Mouse (Mus musculus) spleen, adult 18-20 months (tissue): ENCODE measurements at regions not wholly inside any gene's neighbourhood (a gene's known extent, or its start where the extent isn't known, plus 50 kb on each side); places are given as distances from the start of the nearest gene placed in this dataset.
A peak's percentile ranks its signal among the peaks of the same experiment; 100 is the strongest.

ENCODE experiments used
- DNase-seq, 2 experiments: peaks; one replicate each; pipeline ENCODE4 v3.0.0; 2022; ENCODE audit warnings: mixed read lengths in 2 of 2

DNA sequence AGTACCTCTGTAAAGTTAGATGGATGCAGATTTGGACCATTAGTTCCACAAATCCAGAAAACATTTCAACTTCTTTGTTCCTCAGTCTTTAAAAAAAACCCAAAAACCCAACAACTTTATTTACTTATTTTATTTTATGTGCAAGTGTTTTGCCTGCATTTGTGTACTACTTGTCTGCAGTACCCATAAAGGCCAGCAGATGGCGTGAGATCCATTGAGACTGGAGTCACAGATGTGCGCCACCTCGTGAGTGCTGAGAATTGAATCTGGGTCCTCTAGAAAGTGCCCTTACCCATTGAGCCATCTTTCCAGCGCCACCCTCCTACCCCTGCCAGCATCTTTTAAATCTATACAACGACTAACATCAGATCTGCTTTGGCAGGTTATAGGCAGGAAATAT lies 53.0 kb downstream of the Gm12689 start:
- peak in 1 of 2 experiments; percentile 6 for DNase-seq

DNA sequence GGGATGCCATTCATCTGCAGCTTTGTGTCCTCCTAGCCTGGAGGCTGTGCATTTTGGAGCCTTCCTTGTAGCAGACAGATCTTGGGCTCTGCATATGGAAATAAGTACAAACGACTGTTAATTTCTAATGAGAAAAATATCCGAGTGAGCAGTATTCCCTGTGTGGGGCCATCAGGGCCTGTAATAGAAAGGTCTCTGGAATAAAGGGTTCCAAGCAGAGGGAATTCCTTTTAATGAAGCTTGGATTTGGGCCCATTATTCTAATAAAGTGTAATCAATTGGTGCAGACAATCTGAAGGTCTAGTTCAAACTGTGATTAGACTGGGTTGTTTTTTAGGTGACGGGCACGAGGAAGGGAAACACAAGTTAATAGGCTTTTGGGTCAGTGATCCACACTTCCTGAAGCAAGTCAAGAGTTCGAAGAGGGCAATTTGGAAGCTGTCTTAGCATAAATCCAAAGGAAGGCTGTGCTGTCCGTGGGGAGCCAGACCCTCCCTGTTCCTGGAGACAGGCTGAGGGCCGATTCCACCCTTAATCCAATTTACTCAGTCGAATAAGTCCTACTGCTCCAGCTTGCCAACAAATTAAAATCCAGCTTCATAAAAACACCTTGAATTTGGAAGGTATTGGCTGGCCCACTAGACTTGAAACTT lies 57.5 kb downstream of the Gm12689 start:
- no peak for DNase-seq

GRCm38 (mm10) chr4:99354241-99354640 lies 58.5 kb downstream of the Gm12689 start:
- peak; percentile 13 to 24 for DNase-seq

DNA sequence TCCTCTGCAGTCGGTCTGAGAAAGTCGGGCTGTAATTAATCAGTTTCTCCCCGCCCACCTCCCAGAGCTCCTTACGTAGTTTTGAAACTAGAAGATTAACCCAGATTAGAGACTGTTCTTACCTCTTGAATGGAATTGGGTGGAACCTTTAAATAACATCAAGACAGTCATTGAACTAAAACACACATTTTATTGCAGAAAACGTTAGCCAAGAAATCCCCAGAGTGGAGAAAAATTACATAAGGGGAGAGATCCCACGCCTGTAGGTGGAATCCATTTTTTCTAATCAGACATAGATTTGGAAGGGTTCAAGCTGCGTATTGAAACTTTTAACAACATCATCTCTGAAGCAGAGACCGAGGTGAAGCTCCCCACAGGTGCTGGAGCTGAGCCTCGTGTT lies 59.1 kb downstream of the Gm12689 start:
- DNase-seq, result no peak

- no peak for DNase-seq
These were observed 72.3 kb downstream of the Gm12689 start for GRCm38 (mm10) chr4:99368036-99368435.

- no peak for DNase-seq
These were observed 75.5 kb downstream of the Gm12689 start for GRCm38 (mm10) chr4:99371162-99371561.

GRCm38 (mm10) chr4:99376171-99376570 lies 80.5 kb downstream of the Gm12689 start:
- DNase-seq, result no peak

DNA sequence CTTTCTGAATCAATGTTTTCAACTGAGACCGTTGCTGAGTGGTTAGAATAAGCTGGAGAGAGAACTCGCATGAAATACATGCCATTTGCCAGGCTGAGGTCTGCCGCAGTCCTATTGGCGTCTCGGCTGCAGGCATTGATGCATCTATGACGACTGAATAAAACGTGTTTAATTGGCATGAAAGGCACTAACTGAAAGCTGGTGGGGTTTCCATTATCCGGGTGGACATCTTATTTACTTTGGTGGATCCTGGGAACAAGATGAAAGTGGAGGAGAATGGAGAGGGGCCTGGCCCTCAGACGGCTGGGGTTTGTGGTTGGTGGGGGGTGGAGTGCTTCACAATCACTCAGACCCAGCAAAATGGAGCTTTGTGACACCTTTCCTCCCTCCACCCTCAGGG lies 81.2 kb downstream of the Gm12689 start:
- no peak for DNase-seq

GRCm38 (mm10) chr4:99379983-99380382 lies 84.3 kb downstream of the Gm12689 start:
- DNase-seq, result no peak

GRCm38 (mm10) chr4:99385381-99385780 lies 89.7 kb downstream of the Gm12689 start:
- DNase-seq, result no peak

GRCm38 (mm10) chr4:99389428-99389827 lies 93.7 kb downstream of the Gm12689 start:
- no peak for DNase-seq

- DNase-seq, result no peak
These were observed 97.3 kb downstream of the Gm12689 start for GRCm38 (mm10) chr4:99392986-99393385.

DNA sequence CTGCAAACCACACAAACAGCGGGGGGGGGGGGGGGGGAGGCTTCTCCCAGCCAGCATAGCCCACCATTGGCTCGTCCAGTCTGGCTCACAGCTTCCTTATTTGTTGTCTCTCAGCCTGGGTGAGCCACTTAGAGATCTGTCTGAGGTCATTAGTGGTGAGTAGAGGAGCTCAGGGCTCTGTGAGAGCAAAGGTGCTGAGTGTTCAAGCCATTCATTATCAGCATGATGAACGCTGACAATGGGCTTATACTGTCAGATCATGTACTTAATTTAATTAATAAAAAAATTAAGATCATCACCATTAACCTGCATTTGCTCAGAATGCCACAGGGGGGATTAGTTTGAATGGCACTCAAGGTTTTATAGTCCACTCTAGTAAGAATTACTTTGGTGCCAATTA lies 98.5 kb downstream of the Gm12689 start:
- DNase-seq, result no peak

DNA sequence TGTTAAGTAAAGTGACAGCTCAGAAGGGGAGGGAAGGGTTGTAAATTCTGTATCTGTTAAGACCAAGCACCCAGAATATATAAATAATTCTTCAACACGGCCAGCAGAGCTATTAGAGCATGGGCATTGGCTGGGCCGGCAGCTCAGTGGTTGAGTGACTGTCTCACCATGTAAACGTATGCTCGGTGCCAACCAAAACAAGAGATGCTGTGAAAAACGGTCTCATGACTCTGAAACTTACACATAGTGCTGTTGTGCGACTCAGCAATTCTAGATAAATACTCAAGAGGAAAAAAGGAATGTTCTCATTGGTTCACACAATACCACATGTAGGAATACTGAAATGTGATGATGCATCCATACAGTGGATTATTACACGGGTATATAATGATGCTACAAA lies 111.8 kb downstream of the Gm12689 start:
- DNase-seq, result no peak

DNA sequence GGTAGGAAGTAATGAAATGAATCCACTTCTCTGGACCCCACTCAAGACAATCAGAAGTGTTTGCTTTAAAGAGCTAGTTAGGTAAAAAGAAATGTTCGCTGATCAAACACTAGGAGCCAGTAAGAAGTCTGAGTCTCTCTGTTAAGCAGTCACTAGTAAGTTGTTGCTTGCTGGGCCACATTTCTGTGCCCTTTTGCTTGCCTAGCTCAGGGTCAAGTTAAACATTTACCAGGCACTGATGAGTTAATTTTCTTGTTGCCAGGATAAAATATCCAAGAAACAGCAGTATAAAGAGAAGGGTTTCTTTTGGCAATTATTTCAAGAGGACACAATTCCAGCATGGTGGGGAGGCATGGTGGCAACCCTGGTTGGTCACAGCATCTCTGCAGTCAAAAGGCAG lies 127.7 kb downstream of the Gm12689 start:
- DNase-seq, result no peak

GRCm38 (mm10) chr4:99445077-99445754 lies 149.5 kb downstream of the Gm12689 start:
- DNase-seq, result no peak

DNA sequence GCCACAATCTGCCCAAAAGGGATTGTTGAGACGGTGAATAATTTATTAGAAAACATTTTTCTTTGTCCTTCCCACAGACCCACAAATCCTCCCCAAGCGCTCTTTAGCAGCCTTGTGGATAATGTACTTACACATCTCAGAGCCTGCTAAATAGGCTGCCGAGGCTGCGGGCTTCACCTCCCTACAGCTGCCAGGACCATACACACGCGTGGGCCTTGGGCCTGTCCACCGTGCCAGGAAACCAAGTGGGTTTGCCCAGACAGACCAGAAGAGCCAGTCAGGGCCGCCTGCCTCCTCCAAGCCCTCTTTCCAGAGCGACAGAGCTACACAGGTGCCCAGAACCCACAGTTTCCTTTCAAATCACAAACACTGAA lies 150.0 kb downstream of the Gm12689 start:
- no peak for DNase-seq

- DNase-seq, result no peak
These were observed 163.3 kb downstream of the Gm12689 start for GRCm38 (mm10) chr4:99458984-99459383.

- DNase-seq, result no peak
These were observed 163.7 kb downstream of the Gm12689 start for GRCm38 (mm10) chr4:99459436-99459835.

GRCm38 (mm10) chr4:99465493-99465892 lies 169.8 kb downstream of the Gm12689 start:
- DNase-seq, result no peak

DNA sequence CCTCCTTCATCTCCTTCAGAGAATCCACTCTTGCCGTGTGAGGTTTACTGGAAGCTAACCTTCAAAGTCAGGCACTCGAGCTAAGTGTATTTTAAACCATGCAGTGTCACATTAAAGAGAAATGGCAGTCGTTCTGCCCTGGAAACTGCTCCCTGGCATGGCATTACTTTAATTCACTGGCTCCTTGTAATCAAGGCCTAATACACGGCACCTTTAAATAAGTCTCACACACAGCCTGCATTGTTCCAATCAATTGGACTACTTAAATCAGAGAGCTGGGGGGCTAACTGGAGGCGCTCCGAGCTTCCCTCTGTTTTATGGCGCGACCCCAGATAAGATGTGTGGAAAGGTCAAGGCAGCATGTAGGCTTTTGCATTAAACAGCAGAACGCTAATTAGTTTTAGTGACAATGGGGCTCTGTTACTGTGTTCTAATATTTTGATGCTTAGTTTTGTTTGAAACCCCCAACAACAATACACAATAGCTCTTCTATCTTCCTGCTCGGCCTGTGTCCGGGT lies 180.1 kb downstream of the Gm12689 start:
- no peak for DNase-seq

GRCm38 (mm10) chr4:99484271-99484670 lies 171.8 kb upstream of the Foxd3 start:
- DNase-seq, result no peak

DNA sequence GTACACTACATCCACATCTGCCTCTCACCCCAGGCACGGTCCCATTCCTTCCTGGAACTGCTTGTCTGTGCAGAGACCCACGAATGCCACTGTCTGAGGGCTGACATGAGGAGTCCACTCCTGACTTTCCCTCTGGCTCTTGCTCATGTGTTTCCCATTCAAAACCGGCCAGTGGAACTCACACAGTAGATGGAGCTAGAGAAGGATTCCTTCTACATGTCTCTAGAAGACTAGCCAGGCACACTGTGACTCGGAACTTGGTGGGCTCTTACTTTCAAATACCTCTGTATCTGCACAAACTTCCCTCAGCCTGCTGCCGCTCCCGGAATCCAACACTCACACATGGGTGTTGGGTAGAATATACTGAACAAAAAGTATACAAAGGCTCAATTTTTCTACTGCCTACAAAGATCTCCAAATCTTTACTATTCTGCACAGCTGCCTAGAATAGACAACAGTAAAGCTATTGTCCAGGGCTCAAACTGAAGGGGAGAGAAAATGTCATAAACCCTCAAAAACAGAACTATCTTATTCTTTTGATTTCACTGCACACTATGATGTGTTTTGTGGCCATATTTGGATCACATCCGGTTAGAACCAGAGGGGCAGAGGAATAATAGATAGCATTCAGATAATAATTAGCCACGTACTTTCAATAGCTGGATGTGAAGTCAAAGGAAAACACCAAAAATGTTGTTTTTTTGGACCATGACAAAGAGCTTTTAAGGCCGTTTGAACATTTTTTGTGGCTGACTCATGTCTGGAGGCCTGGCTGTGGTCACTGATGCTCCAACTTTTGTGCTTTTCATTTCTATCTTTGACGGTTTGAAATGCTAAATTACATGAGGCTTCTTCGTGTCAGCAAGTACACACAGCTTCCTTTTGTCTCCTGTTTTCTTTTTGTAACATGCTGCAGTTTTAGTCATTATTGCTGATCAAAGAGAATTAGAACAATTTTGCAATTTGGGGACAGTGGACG lies 164.3 kb upstream of the Foxd3 start:
- no peak for DNase-seq
